Mouse (Mus musculus) fat pad, adult 2 months (tissue): Measurements from ENCODE around the gene Wnt5b.

ENCODE experiments used
- DNase-seq: peaks from one replicate; pipeline ENCODE4 v3.0.0-alpha.2; 2011; ENCODE audit warnings: low read depth, low spot score; ENCODE audit errors: extremely low read depth

Wnt5b gene

DNA sequence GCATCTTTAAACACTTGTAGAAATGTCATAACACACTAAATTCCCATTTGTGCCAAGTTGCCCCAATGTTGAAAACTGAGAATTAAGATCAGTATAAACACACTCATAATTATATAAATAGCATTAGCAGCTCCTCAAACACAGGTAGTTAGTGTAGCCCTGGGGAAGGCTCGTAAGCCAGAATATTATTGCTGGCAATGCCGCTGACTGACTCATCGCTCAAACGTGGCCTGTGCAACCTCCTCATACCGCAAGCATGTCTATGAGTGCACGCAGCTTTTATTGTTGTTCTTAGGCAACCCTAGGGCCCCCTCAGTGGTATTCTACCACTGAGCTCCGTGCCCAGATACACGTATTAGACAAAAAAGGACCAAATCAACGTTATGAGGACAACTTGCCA, 151.3 kb downstream of the Wnt5b start:
- no peak for DNase-seq

- DNase-seq, result no peak
Measured at GRCm38 (mm10) chr6:119390728-119391127, 153.4 kb downstream of the Wnt5b start.

GRCm38 (mm10) chr6:119389089-119389488, 155.1 kb downstream of the Wnt5b start:
- DNase-seq, result no peak

GRCm38 (mm10) chr6:119388650-119389012, 155.5 kb downstream of the Wnt5b start:
- DNase-seq, result no peak

DNA sequence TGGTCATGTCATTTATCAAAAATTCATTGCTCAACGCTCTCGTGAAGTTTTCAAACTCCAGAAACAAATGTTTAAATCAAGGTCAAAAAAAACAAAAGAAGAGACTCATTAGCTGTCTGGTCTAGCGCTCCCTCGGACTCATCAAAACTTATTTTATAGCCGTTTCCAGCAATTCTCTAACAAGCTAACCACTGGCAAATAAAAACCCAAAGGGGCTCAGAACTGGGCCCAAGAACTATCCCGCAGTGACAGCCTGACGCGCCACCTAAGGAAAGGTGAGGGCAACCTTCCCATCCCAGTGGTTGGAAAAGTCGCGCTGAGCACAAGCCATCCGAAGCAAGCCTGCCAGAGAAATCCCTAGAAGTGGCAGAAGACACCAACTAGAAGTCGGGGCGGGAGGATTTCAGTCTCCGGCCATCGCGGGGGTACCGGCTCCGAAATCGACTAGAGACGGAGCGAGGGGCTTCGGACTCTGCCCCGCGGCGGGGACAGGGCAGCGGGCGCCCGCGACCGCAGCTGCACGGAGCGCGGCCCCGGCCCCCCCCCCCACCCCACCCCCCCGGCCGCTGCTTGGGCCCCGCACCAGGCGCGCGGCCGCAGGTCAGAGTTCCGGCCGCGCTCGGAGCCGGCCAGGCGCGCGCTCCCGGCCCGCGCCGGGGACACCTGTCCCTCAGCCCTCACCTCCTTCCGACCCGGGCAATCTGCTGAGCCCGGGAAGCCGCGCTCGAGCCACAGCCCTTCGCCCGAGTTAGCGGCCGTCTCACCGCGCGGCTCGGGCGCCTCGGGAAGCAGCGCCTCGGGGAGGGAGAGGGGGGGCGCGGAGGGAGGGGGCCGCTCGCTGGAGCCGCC, 156.1 kb downstream of the Wnt5b start:
- DNase-seq, result no peak

- DNase-seq, result no peak
Measured at GRCm38 (mm10) chr6:119386821-119387220, 157.3 kb downstream of the Wnt5b start.

- no peak for DNase-seq
Measured at GRCm38 (mm10) chr6:119386421-119386820, 157.7 kb downstream of the Wnt5b start.

GRCm38 (mm10) chr6:119385668-119386067, 158.5 kb downstream of the Wnt5b start:
- no peak for DNase-seq
